ENCODE assay signal across 7 mouse cellular contexts in the genomic region with DNA sequence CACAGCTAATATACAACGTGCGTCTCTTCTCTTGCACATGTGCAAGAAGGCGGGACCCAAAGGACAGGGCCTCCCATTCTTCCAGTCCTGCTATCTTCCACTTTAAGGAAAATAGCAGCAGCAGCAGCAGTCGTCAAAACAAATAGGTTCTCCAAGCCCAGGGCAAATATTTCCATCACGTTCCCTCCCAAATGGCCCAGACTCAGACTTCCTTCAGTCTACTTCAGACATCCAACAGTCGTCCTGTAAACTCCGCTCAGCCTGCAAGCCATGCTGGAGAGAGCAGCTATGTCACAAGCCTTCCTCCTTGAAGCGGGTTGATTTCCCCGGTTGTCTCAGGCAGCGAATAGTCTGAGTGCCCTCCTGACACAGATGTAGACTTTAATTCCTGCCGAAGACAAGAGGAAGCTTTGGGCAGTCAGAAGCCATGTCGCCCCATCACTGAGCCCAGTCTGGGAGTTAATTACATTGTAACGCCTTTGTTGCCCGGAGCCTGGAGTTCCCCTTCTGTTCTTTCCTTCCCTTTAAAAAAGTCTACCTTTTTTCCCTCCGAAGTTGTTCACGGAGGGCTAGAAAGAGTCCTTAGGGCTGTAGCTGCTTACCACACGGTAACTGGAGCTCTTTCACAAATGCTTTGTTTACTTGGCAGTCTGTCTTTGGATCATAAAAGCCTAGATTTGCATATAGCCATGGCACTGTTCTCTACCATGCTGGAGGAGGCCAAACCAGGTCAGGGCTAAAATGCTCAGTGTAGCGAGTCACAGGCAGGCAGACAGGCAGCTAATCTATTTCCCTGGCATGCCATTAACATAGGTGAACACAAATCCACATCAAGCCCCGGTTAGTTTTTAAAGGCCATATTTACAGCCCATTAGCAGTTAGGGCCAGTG.
A peak's percentile ranks its signal among the peaks of the same experiment; 100 is the strongest.
DNase-seq lines count a peak whose midpoint lies in the region; ATAC-seq and TF ChIP-seq lines count a peak whose summit lies in the region.

No protein-coding gene starts in this region.

- peak; percentile 31 for DNase-seq in embryo, embryonic 10 days (ENCODE audit: low spot score)
- no peak for DNase-seq in forebrain, embryonic 10.5 days (ENCODE audit: extremely low spot score, low spot score)
- no peak for DNase-seq in left cerebral cortex, adult 2 months (ENCODE audit: extremely low spot score in 1 of 2, low spot score in 2 of 2)
- no peak for DNase-seq in right cerebral cortex, adult 18-20 months
- DNase-seq in layer of hippocampus, postnatal 36 days: no peak

- H3K4me2 ChIP-seq in hindbrain, embryonic 16.5 days (ENCODE audit: low read length): peak overlapping the region; percentile 2; the same call in 1 of the 2 replicates
- no peak overlapping the region for H3K4me2 ChIP-seq in midbrain, embryonic 13.5 days (replicated peaks)

- peak overlapping the region; percentile 78 for H3K27ac ChIP-seq in forebrain, embryonic 10.5 days
- H3K27ac ChIP-seq in hindbrain, embryonic 16.5 days (ENCODE audit: low read depth, low read length): peak overlapping the region; percentile 66
- peak overlapping the region; percentile 68 for H3K27ac ChIP-seq in midbrain, embryonic 13.5 days
- no peak overlapping the region for H3K27ac ChIP-seq in left cerebral cortex, adult 2 months

- no peaks in the 10 kb centered on the region for H3K36me3 ChIP-seq in forebrain, embryonic 10.5 days (replicated peaks)
- no peaks in the 10 kb centered on the region for H3K36me3 ChIP-seq in hindbrain, embryonic 16.5 days (ENCODE audit: control insufficient read depth, insufficient read depth, low read length)
- H3K36me3 ChIP-seq in midbrain, embryonic 13.5 days: no peaks in the 10 kb centered on the region

- intact Hi-C loops in left cerebral cortex, adult 2 months (cut with DNase I): no loop called here

- H3K9ac ChIP-seq in hindbrain, embryonic 16.5 days (ENCODE audit: low read depth, low read length): 0 out of 2 replicates have a peak overlapping the region, but pooled peaks have one; percentile 22
- no peak overlapping the region for H3K9ac ChIP-seq in midbrain, embryonic 13.5 days (replicated peaks)

- H3K4me1 ChIP-seq in forebrain, embryonic 10.5 days: peaks cover 22% of the 10 kb centered on the region
- peaks cover 9% of the 10 kb centered on the region for H3K4me1 ChIP-seq in hindbrain, embryonic 16.5 days (ENCODE audit: control insufficient read depth, insufficient read depth, low read depth, low read length)
- H3K4me1 ChIP-seq in midbrain, embryonic 13.5 days (replicated peaks): peaks cover 18% of the 10 kb centered on the region

- 0 out of 2 replicates have a peak, but pooled peaks have one; percentile 12 for ATAC-seq in hindbrain, embryonic 16.5 days
- ATAC-seq in midbrain, embryonic 13.5 days: peak; percentile 68

- 61% methylated on average over 19 of the region's 19 CpGs for WGBS in forebrain, embryonic 10.5 days
- 22% methylated on average over 19 of the region's 19 CpGs for WGBS in hindbrain, embryonic 16.5 days
- WGBS in midbrain, embryonic 13.5 days: 31% methylated on average over 19 of the region's 19 CpGs

- no peaks in the 10 kb centered on the region for H3K9me3 ChIP-seq in forebrain, embryonic 10.5 days
- 0 out of 2 replicates have a peak, but pooled peaks cover 2% of the 10 kb centered on the region for H3K9me3 ChIP-seq in hindbrain, embryonic 16.5 days (ENCODE audit: control insufficient read depth, low read length)
- no peaks in the 10 kb centered on the region; the same call in 1 of the 2 replicates for H3K9me3 ChIP-seq in midbrain, embryonic 13.5 days

- TF ChIP-seq CTCF in left cerebral cortex, adult 2 months (IDR thresholded peaks at IDR 0.05): no peak

- no peak overlapping the region for H3K4me3 ChIP-seq in forebrain, embryonic 10.5 days
- H3K4me3 ChIP-seq in hindbrain, embryonic 16.5 days (ENCODE audit: low read length): no peak overlapping the region
- no peak overlapping the region for H3K4me3 ChIP-seq in midbrain, embryonic 13.5 days (replicated peaks)
- H3K4me3 ChIP-seq in left cerebral cortex, adult 2 months: no peak overlapping the region

- H3K27me3 ChIP-seq in forebrain, embryonic 10.5 days (ENCODE audit: poor library complexity, severe bottlenecking): no peaks in the 10 kb centered on the region
- no peaks in the 10 kb centered on the region for H3K27me3 ChIP-seq in hindbrain, embryonic 16.5 days (replicated peaks; ENCODE audit: control insufficient read depth, insufficient read depth, low read length)
- H3K27me3 ChIP-seq in midbrain, embryonic 13.5 days: no peaks in the 10 kb centered on the region
